In the genomic region with DNA sequence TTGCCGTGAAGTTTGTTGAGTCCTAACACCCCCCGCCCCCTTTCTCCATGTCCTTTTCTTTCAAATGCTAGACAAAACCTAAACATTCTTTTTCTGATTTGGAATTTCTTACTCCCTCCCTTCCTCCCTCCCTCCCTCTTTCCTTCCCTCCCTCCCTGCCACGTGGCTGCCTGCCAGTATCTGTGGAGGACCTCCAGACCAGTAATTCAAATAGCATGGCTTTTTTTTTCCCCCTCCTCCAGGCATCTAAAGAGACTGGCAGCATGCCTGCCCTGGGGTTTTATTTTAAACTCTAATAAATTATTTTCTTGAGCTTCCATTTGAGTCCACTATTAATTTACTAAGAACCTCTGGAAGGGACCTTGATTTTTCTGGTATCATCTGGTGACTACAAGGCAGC, we compare ENCODE assay signal across 11 mouse cellular contexts. TPM values are rescaled to one million over a fixed set of nuclear protein-coding genes. Genes with fewer than 3 reads are reported as not detected.
A peak's percentile ranks its signal among the peaks of the same experiment; 100 is the strongest.
DNase-seq lines count a peak whose midpoint lies in the region; TF ChIP-seq lines count a peak whose summit lies in the region.
"Had no signal": no experiment of that assay in that cellular context is flagged by ENCODE, and none has a peak within 500 bp of the region (broad histone marks: within the 10 kb centered on the region; RNA-seq: fewer than 3 reads in every experiment).

No protein-coding gene starts in this region.

- WGBS in kidney, adult 2 months = 18% methylated on average over 3 of the region's 3 CpGs

- H3K36me3 ChIP-seq in kidney, adult 2 months (ENCODE audit: control insufficient read depth, insufficient read depth, low read length) = no peaks in the 10 kb centered on the region
- H3K36me3 ChIP-seq: liver, embryonic 15.5 days had no signal

- H3K4me1 ChIP-seq in kidney, adult 2 months (ENCODE audit: control insufficient read depth, insufficient read depth, low read length) = peaks cover 9% of the 10 kb centered on the region; the same call in 1 of the 2 replicates
- H3K4me1 ChIP-seq: liver, embryonic 15.5 days had no signal

- intact Hi-C loops in left cerebral cortex, postnatal 4 days (cut with DNase I) = no loop called here
- intact Hi-C loops in left cerebral cortex, postnatal 14 days (cut with DNase I) = loop anchor here (10.0 kb wide), 1 partner anchor 1441 kb away; no protein-coding TSS in a partner anchor

- H3K27me3 ChIP-seq in kidney, adult 2 months (replicated peaks; ENCODE audit: control insufficient read depth, insufficient read depth, low read length) = no peaks in the 10 kb centered on the region
- H3K27me3 ChIP-seq: liver, embryonic 15.5 days had no signal

- no peak overlapping the region for H3K27ac ChIP-seq in kidney, adult 2 months (ENCODE audit: insufficient read depth, low read depth, low read length)
- H3K27ac ChIP-seq: liver, embryonic 15.5 days had no signal

- DNase-seq in adrenal gland, postnatal 25 days = peak; percentile 47
- DNase-seq in adrenal gland, postnatal 4 days (ENCODE audit: low spot score in 2 of 2) = no peak
- peak; percentile 56 for DNase-seq in left cerebral cortex, postnatal 4 days
- DNase-seq in left cerebral cortex, postnatal 14 days (ENCODE audit: low spot score in 2 of 2) = no peak
- peak; percentile 78 for DNase-seq in kidney, adult 2 months
- peak; percentile 74 for DNase-seq in lung, postnatal 10 days
- DNase-seq in embryo, embryonic 10.5 days (ENCODE audit: low spot score) = no peak
- DNase-seq in c-Kit-positive CD71-positive TER-119-positive erythroid progenitor cells, embryonic 14.5 days (ENCODE audit: low spot score) = no peak
- DNase-seq: B cell, adult 2 months; forebrain, postnatal 0 days had no signal

- no peak overlapping the region for H3K4me3 ChIP-seq in kidney, adult 2 months (ENCODE audit: insufficient read depth, low read depth, low read length)
- H3K4me3 ChIP-seq: liver, embryonic 15.5 days had no signal

- no peak for TF ChIP-seq CTCF in kidney, adult 2 months (conservative IDR thresholded peaks at IDR 0.05; ENCODE audit: insufficient read depth, insufficient read length, low read depth, low read length)

- no peak for TF ChIP-seq POLR2A in kidney, adult 2 months (IDR thresholded peaks at IDR 0.05; ENCODE audit: low read depth, low read length)

RNA-seq across cellular contexts. Expression of a gene that starts 20.6 kb away (rescaled TPM):
- total RNA-seq in adrenal gland, postnatal 25 days (2021) = 0.81 and 1.2 TPM in 2 replicates
- 10 to 100 TPM in 1 of 2 experiments, 1 to 10 TPM in 1; 8.9 to 15.3 TPM for total RNA-seq in adrenal gland, postnatal 4 days (2021)
- not detected for total RNA-seq in left cerebral cortex, postnatal 4 days (2021)
- not detected for total RNA-seq in left cerebral cortex, postnatal 14 days (2021)
- 0.30 and 0.70 TPM in 2 replicates for polyA plus RNA-seq in kidney, adult 2 months (2012; rRNA removed)
- total RNA-seq: forebrain, postnatal 0 days had no signal
- polyA plus RNA-seq: forebrain, postnatal 0 days had no signal

Comparison
In these comparisons a context has a peak if more than half of its experiments do, and no peak if none do; other contexts are left out.
1. DNase-seq: peak in adrenal gland, postnatal 25 days (single experiment), left cerebral cortex, postnatal 4 days (single experiment), kidney, adult 2 months (single experiment) and lung, postnatal 10 days (single experiment); none in adrenal gland, postnatal 4 days (0 of 2), left cerebral cortex, postnatal 14 days (0 of 2), embryo, embryonic 10.5 days (single experiment) and c-Kit-positive CD71-positive TER-119-positive erythroid progenitor cells, embryonic 14.5 days (single experiment).